Mouse (Mus musculus) lung, postnatal 25 days (tissue): ENCODE data around the gene Slc45a3.

Experiments used
- DNase-seq: peaks from one replicate; pipeline ENCODE4 v3.0.0; 2022; ENCODE audit warnings: low spot score

Slc45a3 gene

GRCm38 (mm10) chr1:131962606-131963084 lies at the start of gene Slc45a3:
Slc45a3 (plus strand) TSS chr1:131962967.
- DNase-seq = no peak

DNA sequence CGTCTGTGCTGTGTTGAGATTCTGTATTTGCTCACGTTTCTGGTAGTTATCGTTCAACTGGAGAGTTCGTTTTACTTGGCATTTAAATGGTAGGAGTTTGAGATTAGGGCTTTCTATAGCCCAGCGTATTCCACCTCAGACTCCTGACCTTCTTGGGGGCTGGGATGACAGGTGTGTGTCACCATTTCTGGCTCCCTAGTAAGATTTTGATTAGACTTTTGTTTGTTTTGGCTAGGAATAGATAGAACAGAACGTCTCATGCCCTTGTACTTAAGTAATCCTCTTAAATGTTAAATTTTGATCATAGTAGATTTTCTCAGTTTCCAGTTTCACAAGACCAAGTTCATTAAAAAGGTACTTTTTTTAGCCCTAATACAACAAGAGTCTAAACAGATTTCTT lies 45.1 kb upstream of the Slc45a3 start:
- no peak for DNase-seq

- no peak for DNase-seq
These were observed 43.7 kb upstream of the Slc45a3 start for GRCm38 (mm10) chr1:131919052-131919451.

GRCm38 (mm10) chr1:131922100-131922499 lies 40.7 kb upstream of the Slc45a3 start:
- DNase-seq = no peak

- DNase-seq = no peak
These were observed 29.3 kb upstream of the Slc45a3 start for GRCm38 (mm10) chr1:131933471-131933870.

GRCm38 (mm10) chr1:131937659-131938305 lies 25.0 kb upstream of the Slc45a3 start:
- peak; percentile 71 for DNase-seq

DNA sequence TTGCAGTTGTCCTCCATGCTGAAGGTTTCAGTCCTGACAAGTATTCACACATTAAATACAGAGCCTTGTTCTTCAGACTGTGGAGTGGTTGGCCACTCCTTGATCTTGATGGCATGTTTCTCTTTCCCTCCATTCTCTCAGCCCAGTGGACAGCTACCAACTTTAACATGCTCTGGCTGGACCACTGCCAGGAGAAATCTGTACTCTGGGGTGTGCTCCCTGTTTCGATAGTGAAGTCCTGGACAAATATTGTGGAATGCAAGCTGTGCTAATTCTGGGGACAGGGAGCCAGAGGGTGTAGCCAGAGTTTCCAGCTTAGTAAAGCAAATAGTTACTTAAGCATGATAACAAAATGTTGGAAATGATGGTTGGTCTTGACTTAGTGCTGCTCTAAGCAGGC lies 24.0 kb upstream of the Slc45a3 start:
- DNase-seq = peak; percentile 73

DNA sequence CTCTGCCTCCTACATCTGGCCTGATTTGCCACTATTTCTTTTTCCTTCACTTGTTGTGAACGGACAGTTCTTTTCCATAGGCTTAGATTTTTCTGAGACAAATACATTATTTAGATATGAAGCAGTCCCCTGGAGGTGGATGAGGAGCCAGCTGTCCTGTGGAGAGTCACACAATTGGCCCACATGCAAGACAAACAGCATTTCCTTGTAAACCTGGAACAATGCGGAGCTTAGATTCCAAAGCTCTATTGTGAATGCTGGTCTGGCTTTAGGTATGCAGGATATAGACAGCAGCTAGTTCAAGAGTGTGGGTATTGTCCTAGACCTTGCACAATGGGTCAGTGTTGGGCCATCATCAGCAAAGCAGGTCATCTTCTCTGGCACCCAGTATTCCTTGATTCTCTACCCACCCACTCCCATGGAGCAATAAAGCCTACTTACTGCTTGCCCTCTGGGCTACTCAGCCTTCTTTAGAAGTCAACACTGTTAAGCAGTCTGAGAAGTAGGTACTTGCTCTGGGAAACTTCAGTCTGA lies 22.0 kb upstream of the Slc45a3 start:
- no peak for DNase-seq

DNA sequence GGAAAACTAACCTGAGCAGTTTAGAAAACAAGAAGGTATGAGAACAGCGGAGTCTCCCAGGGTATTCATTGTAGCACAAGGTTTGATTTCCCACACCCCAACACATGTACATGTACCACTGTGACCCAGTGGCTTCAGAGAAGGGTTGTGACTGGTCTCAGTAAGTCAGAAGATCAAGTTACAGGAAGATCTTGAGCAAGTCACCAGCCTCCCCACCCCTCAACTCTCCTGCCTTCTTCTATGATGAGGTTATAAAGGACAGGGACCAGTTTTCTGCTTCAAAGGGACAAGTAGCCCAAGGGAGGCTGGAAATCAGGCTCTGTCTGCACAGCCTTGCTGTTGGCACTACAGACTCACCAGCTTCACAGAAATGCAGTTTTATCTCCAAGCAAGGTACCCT lies 21.3 kb upstream of the Slc45a3 start:
- DNase-seq = no peak

- no peak for DNase-seq
These were observed 19.9 kb upstream of the Slc45a3 start for GRCm38 (mm10) chr1:131942621-131943590.

GRCm38 (mm10) chr1:131945674-131946440 lies 16.9 kb upstream of the Slc45a3 start:
- no peak for DNase-seq

GRCm38 (mm10) chr1:131946462-131947215 lies 16.1 kb upstream of the Slc45a3 start:
- no peak for DNase-seq

DNA sequence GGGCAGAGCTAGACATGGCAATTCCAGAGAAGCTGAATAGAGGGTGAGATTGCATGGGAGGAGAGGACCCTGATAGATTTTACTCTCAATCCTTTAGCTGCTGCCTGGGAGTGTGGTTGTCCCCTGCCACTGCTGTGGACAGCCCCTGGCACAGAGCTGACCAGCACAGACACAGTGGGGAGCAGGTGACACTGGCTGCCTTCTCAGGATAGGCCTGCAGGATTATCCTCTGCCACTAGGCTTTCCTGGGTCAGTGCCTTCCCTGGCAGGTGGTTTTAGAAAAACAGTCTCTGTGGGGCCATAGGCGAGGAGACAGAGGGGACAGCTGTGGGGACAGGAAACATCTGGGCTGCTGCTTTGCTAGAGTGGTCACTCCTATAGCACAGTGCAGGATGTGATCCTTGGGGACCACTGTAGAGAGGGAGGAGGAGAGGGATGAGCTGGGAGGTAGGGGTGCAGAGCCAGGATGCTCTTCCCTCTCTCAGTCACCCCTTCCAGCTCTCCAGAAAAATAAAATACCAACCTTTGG lies 14.7 kb upstream of the Slc45a3 start:
- no peak for DNase-seq

GRCm38 (mm10) chr1:131954242-131954865 lies 8.4 kb upstream of the Slc45a3 start:
- DNase-seq = no peak

DNA sequence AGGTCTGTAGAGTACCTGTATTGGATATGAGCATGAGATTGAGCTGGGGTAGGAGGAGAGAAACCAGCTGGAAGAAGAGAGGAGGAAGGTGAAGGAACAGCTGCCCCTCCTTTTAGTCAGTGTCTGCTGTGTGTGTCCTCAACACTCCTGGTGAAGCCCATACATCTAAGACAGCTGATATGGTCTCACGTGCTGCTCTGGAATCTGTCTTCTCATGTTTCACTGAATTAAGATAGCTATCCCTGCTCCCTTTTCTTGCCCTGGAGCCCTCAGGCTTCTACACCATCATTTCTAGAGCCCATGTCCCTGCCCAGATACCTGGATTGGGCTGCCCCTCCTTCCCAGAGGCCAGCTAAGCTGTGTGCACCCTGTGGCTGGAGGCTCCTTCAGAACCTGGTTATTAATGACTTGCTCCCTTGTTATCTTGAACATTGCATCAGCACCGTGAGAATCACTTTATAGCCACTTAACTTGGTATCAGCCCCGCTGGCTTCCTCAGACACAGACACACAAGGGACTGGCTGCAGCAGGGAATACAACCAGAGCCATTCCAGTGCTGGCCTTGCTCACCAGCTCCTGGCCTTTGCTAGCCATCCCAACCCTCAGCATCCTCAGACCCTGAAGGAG lies 7.5 kb upstream of the Slc45a3 start:
- DNase-seq = no peak

GRCm38 (mm10) chr1:131957416-131957815 lies 5.4 kb upstream of the Slc45a3 start:
- no peak for DNase-seq

DNA sequence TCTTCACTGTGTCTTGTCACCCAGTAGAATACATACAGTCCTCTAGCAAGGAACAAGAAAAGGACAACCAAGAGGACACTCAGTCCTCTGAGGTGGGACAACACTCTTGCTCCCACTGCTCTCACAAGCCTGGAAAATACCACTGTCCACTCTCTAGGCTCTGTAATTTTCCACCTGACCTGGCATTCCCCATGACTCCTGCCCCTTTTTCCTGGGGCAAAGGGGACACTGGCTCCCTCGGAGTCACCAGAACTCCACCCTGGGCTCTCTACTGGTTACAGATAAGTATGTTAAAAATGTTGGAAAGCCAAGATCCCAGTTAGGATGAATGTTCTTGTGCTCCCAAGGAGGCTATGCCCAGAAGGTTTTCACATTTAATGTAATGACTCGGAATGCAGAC lies 1.8 kb upstream of the Slc45a3 start:
- DNase-seq = no peak

DNA sequence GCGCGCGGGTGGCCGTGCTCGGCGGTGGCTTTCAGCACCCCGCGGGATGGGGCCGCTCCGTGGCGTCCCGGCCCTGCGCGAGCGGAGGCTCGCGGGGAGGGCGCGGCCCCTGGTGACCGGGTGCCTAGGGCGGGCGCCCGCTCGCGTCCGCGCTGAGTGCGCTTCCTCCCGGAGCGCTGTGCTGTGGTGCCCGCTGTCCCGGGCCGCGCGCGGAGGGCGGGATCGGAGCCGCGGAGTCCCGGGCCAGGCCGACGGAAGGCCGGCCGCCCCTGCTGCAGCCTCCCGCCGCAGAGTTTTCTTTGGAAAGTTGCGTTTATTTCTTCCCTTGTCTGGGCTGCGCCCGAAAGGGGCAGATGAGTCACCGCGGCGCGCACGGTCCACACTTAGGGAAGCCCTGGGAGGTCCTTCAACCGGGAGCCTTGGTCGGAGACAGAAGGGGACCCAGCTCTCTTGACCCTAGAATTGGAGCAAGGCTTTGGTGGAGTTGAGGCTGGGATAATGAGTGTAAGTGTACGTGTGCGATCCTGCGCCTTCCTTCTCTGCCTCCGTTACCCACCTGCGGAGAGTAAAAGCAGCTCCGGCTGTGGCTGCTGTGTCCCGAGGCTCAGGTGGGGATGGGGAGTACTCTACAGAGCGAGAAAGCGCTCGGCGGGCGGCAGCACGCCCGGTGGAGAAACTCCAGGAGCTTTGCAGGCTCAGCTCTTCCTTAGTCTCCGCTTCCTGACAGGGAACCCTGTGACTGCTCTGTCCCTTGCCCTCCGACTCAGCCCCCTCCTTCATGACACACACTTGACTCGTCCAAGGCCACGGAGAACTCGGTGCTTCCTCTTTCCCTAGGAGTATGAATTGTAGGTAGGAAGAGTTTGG lies 551 bp downstream of the Slc45a3 start:
- no peak for DNase-seq

GRCm38 (mm10) chr1:131964100-131964499 lies 1.3 kb downstream of the Slc45a3 start:
- DNase-seq = no peak
